Mouse (Mus musculus) intestine, embryonic 16.5 days (tissue): ENCODE measurements at regions not wholly inside any gene's neighbourhood (a gene's known extent, or its start where the extent isn't known, plus 50 kb on each side); places are given as distances from the start of the nearest gene placed in this dataset.
A peak's percentile ranks its signal among the peaks of the same experiment; 100 is the strongest.

Experiments
- ATAC-seq: fragments of 200-750 bp; cut with Nextera tagmentation; 2 replicates; pipeline ENCODE4 v1.8.0; 2017; ENCODE audit warnings: moderate TSS enrichment, moderate library complexity
- H3K27ac ChIP-seq: fragments of 300-500 bp; sonication (generic); 2 replicates; pipeline ENCODE4 v1.5.1; 2014; ENCODE audit warnings: mild to moderate bottlenecking, low read length
- H3K27me3 ChIP-seq: fragments of 300-500 bp; sonication (generic); replicated peaks from 2 replicates; pipeline ENCODE4 v1.6.1; 2014; ENCODE audit warnings: low read length, control low read depth, mixed read lengths; ENCODE audit not compliant: control insufficient read depth, insufficient read depth
- H3K36me3 ChIP-seq: fragments of 300-500 bp; sonication (generic); 2 replicates; pipeline ENCODE4 v1.6.1; 2014; ENCODE audit warnings: low read length, control low read depth; ENCODE audit not compliant: control insufficient read depth, insufficient read depth
- H3K4me1 ChIP-seq: fragments of 300-500 bp; sonication (generic); 2 replicates; pipeline ENCODE4 v1.6.1; 2014; ENCODE audit warnings: low read length, control low read depth, mixed read lengths; ENCODE audit not compliant: control insufficient read depth, insufficient read depth
- H3K4me2 ChIP-seq: fragments of 300-500 bp; sonication (generic); 2 replicates; pipeline ENCODE4 v1.6.1; 2014; ENCODE audit warnings: low read depth, low read length, control low read depth
- H3K4me3 ChIP-seq: fragments of 300-500 bp; sonication (generic); 2 replicates; pipeline ENCODE4 v1.5.1; 2014; ENCODE audit warnings: mild to moderate bottlenecking, low read length
- H3K9ac ChIP-seq: fragments of 300-500 bp; sonication (generic); 2 replicates; pipeline ENCODE4 v1.6.1; 2014; ENCODE audit warnings: low read depth, low read length
- H3K9me3 ChIP-seq: fragments of 300-500 bp; sonication (generic); 2 replicates; pipeline ENCODE4 v1.6.1; 2016; ENCODE audit warnings: low read length, control low read depth; ENCODE audit not compliant: control insufficient read depth
- WGBS: fragments of 180-500 bp; shearing (Covaris S2); extraction: QIAGEN DNeasy Blood & Tissue Kit; methylation state at CpG from one replicate; pipeline ENCODE4 v1.1.7; 2014; 5-methylcytosine and 5-hydroxymethylcytosine counted together

- Histone ChIP-seq H3K27me3 (no peaks in the 10 kb centered on the region), H3K9me3 (peaks cover 3% of the 10 kb centered on the region; the same call in 1 of the 2 replicates), H3K27ac (no peak overlapping the region), H3K4me1 (no peaks in the 10 kb centered on the region), H3K4me2 (no peak overlapping the region), H3K4me3 (no peak overlapping the region), H3K9ac (no peak overlapping the region), H3K36me3 (no peaks in the 10 kb centered on the region)
- ATAC-seq, result no peak
- 97% methylated on average over 2 of the region's 2 CpGs for WGBS
Measured at GRCm38 (mm10) chr4:34105251-34105650, 55.3 kb upstream of the Spaca1 start.

- 20% methylated on average over 6 of the region's 6 CpGs for WGBS
Measured at GRCm38 (mm10) chr4:34114323-34114722, 64.3 kb upstream of the Spaca1 start.

GRCm38 (mm10) chr4:34117086-34117485 lies 67.1 kb upstream of the Spaca1 start:
- Histone ChIP-seq H3K4me2 (no peak overlapping the region), H3K9ac (no peak overlapping the region), H3K27ac (no peak overlapping the region), H3K36me3 (no peaks in the 10 kb centered on the region), H3K27me3 (no peaks in the 10 kb centered on the region), H3K4me3 (no peak overlapping the region), H3K4me1 (no peaks in the 10 kb centered on the region), H3K9me3 (no peaks in the 10 kb centered on the region)
- no peak for ATAC-seq
- 72% methylated on average over 1 of the region's 1 CpGs for WGBS

More at GRCm38 (mm10) chr4:34114323-34114722, 64.3 kb upstream of the Spaca1 start:
- no peak overlapping the region for H3K4me2 ChIP-seq
- H3K27me3 ChIP-seq, result no peaks in the 10 kb centered on the region
- H3K36me3 ChIP-seq, result no peaks in the 10 kb centered on the region
- H3K27ac ChIP-seq, result no peak overlapping the region
- H3K9ac ChIP-seq, result no peak overlapping the region
- no peak overlapping the region for H3K4me3 ChIP-seq
- H3K4me1 ChIP-seq, result no peaks in the 10 kb centered on the region
- H3K9me3 ChIP-seq, result no peaks in the 10 kb centered on the region
- no peak for ATAC-seq

- H3K4me1 ChIP-seq, result no peaks in the 10 kb centered on the region
- no peaks in the 10 kb centered on the region for H3K27me3 ChIP-seq
- H3K4me3 ChIP-seq, result no peak overlapping the region
- H3K9me3 ChIP-seq, result no peaks in the 10 kb centered on the region
- H3K9ac ChIP-seq, result no peak overlapping the region
- H3K4me2 ChIP-seq, result no peak overlapping the region
- no peak overlapping the region for H3K27ac ChIP-seq
- ATAC-seq, result no peak
- H3K36me3 ChIP-seq, result no peaks in the 10 kb centered on the region
- 70% methylated on average over 9 of the region's 9 CpGs for WGBS
Measured at GRCm38 (mm10) chr4:34122959-34123520, 73.0 kb upstream of the Spaca1 start.

- no peak for ATAC-seq
- Histone ChIP-seq H3K9me3 (no peaks in the 10 kb centered on the region), H3K27me3 (no peaks in the 10 kb centered on the region), H3K9ac (no peak overlapping the region), H3K4me2 (no peak overlapping the region), H3K36me3 (no peaks in the 10 kb centered on the region), H3K27ac (no peak overlapping the region), H3K4me1 (no peaks in the 10 kb centered on the region), H3K4me3 (no peak overlapping the region)
- 82% methylated on average over 4 of the region's 4 CpGs for WGBS
Measured at GRCm38 (mm10) chr4:34128224-34128623, 78.2 kb upstream of the Spaca1 start.

GRCm38 (mm10) chr4:34146133-34146867 lies 96.3 kb upstream of the Spaca1 start:
- no peak overlapping the region for H3K9ac ChIP-seq
- no peak overlapping the region for H3K27ac ChIP-seq
- H3K4me3 ChIP-seq, result no peak overlapping the region
- H3K4me2 ChIP-seq, result no peak overlapping the region
- ATAC-seq, result no peak
- H3K9me3 ChIP-seq, result no peaks in the 10 kb centered on the region
- 77% methylated on average over 2 of the region's 2 CpGs for WGBS
- no peaks in the 10 kb centered on the region for H3K4me1 ChIP-seq
- H3K27me3 ChIP-seq, result no peaks in the 10 kb centered on the region
- H3K36me3 ChIP-seq, result no peaks in the 10 kb centered on the region

GRCm38 (mm10) chr4:34148956-34149739 lies 99.2 kb upstream of the Spaca1 start:
- Histone ChIP-seq H3K4me1 (no peaks in the 10 kb centered on the region), H3K9ac (no peak overlapping the region), H3K27me3 (no peaks in the 10 kb centered on the region), H3K27ac (no peak overlapping the region), H3K4me3 (no peak overlapping the region), H3K36me3 (no peaks in the 10 kb centered on the region), H3K9me3 (no peaks in the 10 kb centered on the region), H3K4me2 (no peak overlapping the region)
- no peak for ATAC-seq
- WGBS, result 80% methylated on average over 5 of the region's 5 CpGs

- H3K4me3 ChIP-seq, result no peak overlapping the region
- H3K9me3 ChIP-seq, result no peaks in the 10 kb centered on the region
- H3K9ac ChIP-seq, result no peak overlapping the region
- no peak overlapping the region for H3K4me2 ChIP-seq
- 52% methylated on average over 10 of the region's 10 CpGs for WGBS
- ATAC-seq, result peak; percentile 52
- no peak overlapping the region for H3K27ac ChIP-seq
- no peaks in the 10 kb centered on the region for H3K36me3 ChIP-seq
- H3K27me3 ChIP-seq, result no peaks in the 10 kb centered on the region
- no peaks in the 10 kb centered on the region for H3K4me1 ChIP-seq
Measured at GRCm38 (mm10) chr4:34151605-34152347, 101.8 kb upstream of the Spaca1 start.

GRCm38 (mm10) chr4:34155501-34155900 lies 105.5 kb upstream of the Spaca1 start:
- H3K27me3 ChIP-seq, result no peaks in the 10 kb centered on the region
- no peaks in the 10 kb centered on the region for H3K9me3 ChIP-seq
- no peak overlapping the region for H3K9ac ChIP-seq
- no peak for ATAC-seq
- H3K27ac ChIP-seq, result no peak overlapping the region
- no peaks in the 10 kb centered on the region for H3K4me1 ChIP-seq
- 86% methylated on average over 6 of the region's 6 CpGs for WGBS
- H3K4me3 ChIP-seq, result no peak overlapping the region
- H3K36me3 ChIP-seq, result no peaks in the 10 kb centered on the region
- H3K4me2 ChIP-seq, result no peak overlapping the region
